Mouse (Mus musculus): Measurements from ENCODE around the gene Rbfox1. TPM values are rescaled to one million over a fixed set of nuclear protein-coding genes. Genes with fewer than 3 reads are reported as not detected.

Gene Rbfox1
- polyA plus RNA-seq, 1 experiment = not detected

GRCm38 (mm10) chr16:6785026-6785425 is 899.9 kb downstream of the Rbfox1 start:
- H3K9me3 ChIP-seq (replicated peaks; ENCODE audit: control insufficient read depth, insufficient read depth, low read length, poor library complexity, severe bottlenecking) = no peaks in the 10 kb centered on the region
- H3K4me3 ChIP-seq (ENCODE audit: low read depth, low read length) = no peak overlapping the region
- H3K4me1 ChIP-seq (ENCODE audit: control insufficient read depth, insufficient read depth, low read length) = no peaks in the 10 kb centered on the region
- H3K27me3 ChIP-seq (ENCODE audit: control insufficient read depth, insufficient read depth, low read length, poor library complexity, severe bottlenecking) = no peaks in the 10 kb centered on the region
- TF ChIP-seq EP300 (IDR thresholded peaks at IDR 0.05; ENCODE audit: insufficient read depth, low read depth, low read length) (no peak), POLR2A (IDR thresholded peaks at IDR 0.05; ENCODE audit: insufficient read depth, low read length) (no peak), CTCF (IDR thresholded peaks at IDR 0.05; ENCODE audit: low read depth, low read length) (no peak)
- no peak overlapping the region for H3K9ac ChIP-seq (ENCODE audit: low read depth, poor library complexity, severe bottlenecking)
- no peaks in the 10 kb centered on the region for H3K36me3 ChIP-seq (ENCODE audit: control insufficient read depth, insufficient read depth, low read length, poor library complexity, severe bottlenecking)
- H3K27ac ChIP-seq (ENCODE audit: insufficient read depth, low read length) = no peak overlapping the region

- no peak overlapping the region for H3K4me3 ChIP-seq (ENCODE audit: low read depth, low read length)
These were observed 906.1 kb downstream of the Rbfox1 start for GRCm38 (mm10) chr16:6791218-6791617.

GRCm38 (mm10) chr16:6791655-6792054 is 906.5 kb downstream of the Rbfox1 start:
- Histone ChIP-seq H3K27ac (ENCODE audit: insufficient read depth, low read length) (no peak overlapping the region), H3K4me3 (ENCODE audit: low read depth, low read length) (no peak overlapping the region), H3K36me3 (ENCODE audit: control insufficient read depth, insufficient read depth, low read length, poor library complexity, severe bottlenecking) (no peaks in the 10 kb centered on the region), H3K9me3 (replicated peaks; ENCODE audit: control insufficient read depth, insufficient read depth, low read length, poor library complexity, severe bottlenecking) (no peaks in the 10 kb centered on the region), H3K9ac (ENCODE audit: low read depth, poor library complexity, severe bottlenecking) (no peak overlapping the region), H3K4me1 (ENCODE audit: control insufficient read depth, insufficient read depth, low read length) (no peaks in the 10 kb centered on the region), H3K27me3 (ENCODE audit: control insufficient read depth, insufficient read depth, low read length, poor library complexity, severe bottlenecking) (no peaks in the 10 kb centered on the region)
- TF ChIP-seq CTCF (IDR thresholded peaks at IDR 0.05; ENCODE audit: low read depth, low read length) (peak; percentile 58), POLR2A (IDR thresholded peaks at IDR 0.05; ENCODE audit: insufficient read depth, low read length) (no peak), EP300 (IDR thresholded peaks at IDR 0.05; ENCODE audit: insufficient read depth, low read depth, low read length) (no peak)

More at GRCm38 (mm10) chr16:6791218-6791617, 906.1 kb downstream of the Rbfox1 start:
- H3K9ac ChIP-seq (ENCODE audit: low read depth, poor library complexity, severe bottlenecking) = no peak overlapping the region
- H3K9me3 ChIP-seq (replicated peaks; ENCODE audit: control insufficient read depth, insufficient read depth, low read length, poor library complexity, severe bottlenecking) = no peaks in the 10 kb centered on the region
- H3K4me1 ChIP-seq (ENCODE audit: control insufficient read depth, insufficient read depth, low read length) = no peaks in the 10 kb centered on the region
- TF ChIP-seq EP300 (IDR thresholded peaks at IDR 0.05; ENCODE audit: insufficient read depth, low read depth, low read length) = no peak
- no peak for TF ChIP-seq POLR2A (IDR thresholded peaks at IDR 0.05; ENCODE audit: insufficient read depth, low read length)
- no peak for TF ChIP-seq CTCF (IDR thresholded peaks at IDR 0.05; ENCODE audit: low read depth, low read length)
- no peaks in the 10 kb centered on the region for H3K27me3 ChIP-seq (ENCODE audit: control insufficient read depth, insufficient read depth, low read length, poor library complexity, severe bottlenecking)
- no peak overlapping the region for H3K27ac ChIP-seq (ENCODE audit: insufficient read depth, low read length)
- no peaks in the 10 kb centered on the region for H3K36me3 ChIP-seq (ENCODE audit: control insufficient read depth, insufficient read depth, low read length, poor library complexity, severe bottlenecking)

- H3K27ac ChIP-seq (ENCODE audit: insufficient read depth, low read length) = no peak overlapping the region
- TF ChIP-seq CTCF (IDR thresholded peaks at IDR 0.05; ENCODE audit: low read depth, low read length) = no peak
- no peak for TF ChIP-seq EP300 (IDR thresholded peaks at IDR 0.05; ENCODE audit: insufficient read depth, low read depth, low read length)
- no peak for TF ChIP-seq POLR2A (IDR thresholded peaks at IDR 0.05; ENCODE audit: insufficient read depth, low read length)
- no peaks in the 10 kb centered on the region; the same call in 1 of the 2 replicates for H3K27me3 ChIP-seq (ENCODE audit: control insufficient read depth, insufficient read depth, low read length, poor library complexity, severe bottlenecking)
- no peak overlapping the region for H3K4me3 ChIP-seq (ENCODE audit: low read depth, low read length)
- no peaks in the 10 kb centered on the region for H3K4me1 ChIP-seq (ENCODE audit: control insufficient read depth, insufficient read depth, low read length)
- no peak overlapping the region for H3K9ac ChIP-seq (ENCODE audit: low read depth, poor library complexity, severe bottlenecking)
- H3K9me3 ChIP-seq (replicated peaks; ENCODE audit: control insufficient read depth, insufficient read depth, low read length, poor library complexity, severe bottlenecking) = no peaks in the 10 kb centered on the region
- no peaks in the 10 kb centered on the region for H3K36me3 ChIP-seq (ENCODE audit: control insufficient read depth, insufficient read depth, low read length, poor library complexity, severe bottlenecking)
These were observed 921.1 kb downstream of the Rbfox1 start for GRCm38 (mm10) chr16:6806246-6806645.

- no peak for TF ChIP-seq EP300 (IDR thresholded peaks at IDR 0.05; ENCODE audit: insufficient read depth, low read depth, low read length)
- Histone ChIP-seq H3K36me3 (ENCODE audit: control insufficient read depth, insufficient read depth, low read length, poor library complexity, severe bottlenecking) (no peaks in the 10 kb centered on the region), H3K9me3 (replicated peaks; ENCODE audit: control insufficient read depth, insufficient read depth, low read length, poor library complexity, severe bottlenecking) (no peaks in the 10 kb centered on the region), H3K4me1 (ENCODE audit: control insufficient read depth, insufficient read depth, low read length) (no peaks in the 10 kb centered on the region), H3K27me3 (ENCODE audit: control insufficient read depth, insufficient read depth, low read length, poor library complexity, severe bottlenecking) (no peaks in the 10 kb centered on the region; the same call in 1 of the 2 replicates), H3K4me3 (ENCODE audit: low read depth, low read length) (no peak overlapping the region), H3K9ac (ENCODE audit: low read depth, poor library complexity, severe bottlenecking) (no peak overlapping the region), H3K27ac (ENCODE audit: insufficient read depth, low read length) (no peak overlapping the region)
These were observed 922.7 kb downstream of the Rbfox1 start for GRCm38 (mm10) chr16:6807835-6808234.

- no peaks in the 10 kb centered on the region for H3K9me3 ChIP-seq (replicated peaks; ENCODE audit: control insufficient read depth, insufficient read depth, low read length, poor library complexity, severe bottlenecking)
- H3K9ac ChIP-seq (ENCODE audit: low read depth, poor library complexity, severe bottlenecking) = no peak overlapping the region
- no peak overlapping the region for H3K27ac ChIP-seq (ENCODE audit: insufficient read depth, low read length)
- H3K4me1 ChIP-seq (ENCODE audit: control insufficient read depth, insufficient read depth, low read length) = no peaks in the 10 kb centered on the region
- H3K36me3 ChIP-seq (ENCODE audit: control insufficient read depth, insufficient read depth, low read length, poor library complexity, severe bottlenecking) = no peaks in the 10 kb centered on the region
- H3K4me3 ChIP-seq (ENCODE audit: low read depth, low read length) = no peak overlapping the region
- TF ChIP-seq EP300 (IDR thresholded peaks at IDR 0.05; ENCODE audit: insufficient read depth, low read depth, low read length) (no peak), CTCF (IDR thresholded peaks at IDR 0.05; ENCODE audit: low read depth, low read length) (no peak), POLR2A (IDR thresholded peaks at IDR 0.05; ENCODE audit: insufficient read depth, low read length) (no peak)
- no peaks in the 10 kb centered on the region; the same call in 1 of the 2 replicates for H3K27me3 ChIP-seq (ENCODE audit: control insufficient read depth, insufficient read depth, low read length, poor library complexity, severe bottlenecking)
These were observed 928.7 kb downstream of the Rbfox1 start for GRCm38 (mm10) chr16:6813871-6814270.
